Mouse (Mus musculus): Measurements from ENCODE around the gene H2al1j. TPM values are rescaled to one million over a fixed set of nuclear protein-coding genes. Genes with fewer than 3 reads are reported as not detected.

Gene H2al1j
- polyA plus RNA-seq, 1 experiment from 2014 or later, result not detected

- H3K36me3 ChIP-seq (ENCODE audit: control insufficient read depth, insufficient read depth), result no peaks in the 10 kb centered on the region
- no peaks in the 10 kb centered on the region for H3K9me3 ChIP-seq (replicated peaks; ENCODE audit: control insufficient read depth, low read length)
- WGBS (ENCODE audit: insufficient replicate concordance), result 54% methylated on average over 12 of the region's 12 CpGs
- H3K27ac ChIP-seq (ENCODE audit: low read length), result no peak overlapping the region
- H3K4me3 ChIP-seq (ENCODE audit: low read depth, low read length), result no peak overlapping the region
- no peak overlapping the region for H3K9ac ChIP-seq (ENCODE audit: low read depth, low read length)
- H3K4me1 ChIP-seq (ENCODE audit: control insufficient read depth, low read depth, low read length), result no peaks in the 10 kb centered on the region
- H3K4me2 ChIP-seq (ENCODE audit: low read depth, low read length), result no peak overlapping the region
- H3K27me3 ChIP-seq (ENCODE audit: control insufficient read depth, insufficient read depth, low read depth, low read length), result no peaks in the 10 kb centered on the region
- ATAC-seq (ENCODE audit: low read depth), result no peak
Observed at GRCm38 (mm10) chrX:11365151-11365550, 37.5 kb downstream of the H2al1j start.

Other genes with a start within 250 kb of the H2al1j start
- not detected in 2 replicates for gene H2al1a, start 28.6 kb upstream of the H2al1j start, polyA plus RNA-seq (2015; fragmentation: Nextera tagmentation; extraction: Ambion mirVana)
- not detected in 2 replicates for gene H2al1b, start 25.4 kb upstream of the H2al1j start, polyA plus RNA-seq (2015; fragmentation: Nextera tagmentation; extraction: Ambion mirVana)
- gene H2al1c, start 22.2 kb upstream of the H2al1j start, polyA plus RNA-seq (2015; fragmentation: Nextera tagmentation; extraction: Ambion mirVana), result not detected in 2 replicates
- not detected in 2 replicates for gene H2al1d, start 19.0 kb upstream of the H2al1j start, polyA plus RNA-seq (2015; fragmentation: Nextera tagmentation; extraction: Ambion mirVana)
- not detected in 2 replicates for gene H2al1e, start 15.9 kb upstream of the H2al1j start, polyA plus RNA-seq (2015; fragmentation: Nextera tagmentation; extraction: Ambion mirVana)
- gene H2al1f, start 12.7 kb upstream of the H2al1j start, polyA plus RNA-seq (2015; fragmentation: Nextera tagmentation; extraction: Ambion mirVana), result not detected in 2 replicates
- not detected in 2 replicates for gene H2al1g, start 9.6 kb upstream of the H2al1j start, polyA plus RNA-seq (2015; fragmentation: Nextera tagmentation; extraction: Ambion mirVana)
- gene H2al1h, start 6.3 kb upstream of the H2al1j start, polyA plus RNA-seq (2015; fragmentation: Nextera tagmentation; extraction: Ambion mirVana), result not detected in 2 replicates
- not detected in 2 replicates for gene H2al1i, start 3.2 kb upstream of the H2al1j start, polyA plus RNA-seq (2015; fragmentation: Nextera tagmentation; extraction: Ambion mirVana)